Mouse (Mus musculus) ES-E14 (cell line): ENCODE results near the gene 1700013G24Rik.

Experiments
- CHD2 ChIP-seq: IDR thresholded peaks from 2 replicates; pipeline ENCODE4 v1.6.1; 2014; ENCODE audit warnings: mild to moderate bottlenecking, low read depth, low read length, inconsistent platforms
- ZNF384 ChIP-seq: IDR thresholded peaks from 2 replicates; pipeline ENCODE4 v1.6.1; 2012; ENCODE audit warnings: low read depth, low read length, inconsistent platforms

GRCm38 (mm10) chr4:137469845-137470692, 17.0 kb downstream of the 1700013G24Rik start:
- TF ChIP-seq ZNF384 (no peak), CHD2 (peak; percentile 58; the same call in 1 of the 2 replicates)
